Mouse (Mus musculus) thymus, postnatal 0 days (tissue): Measurements from ENCODE around the gene Lekr1. TPM values are rescaled to one million over a fixed set of nuclear protein-coding genes. Genes with fewer than 3 reads are reported as not detected.

Source experiments
- DNase-seq: peaks from one replicate; pipeline ENCODE4 v3.0.0-alpha.2; 2015; ENCODE audit warnings: low spot score
- polyA plus RNA-seq: library from polyadenylated mRNA; unstranded; fragments of >200 nt; fragmentation: Nextera tagmentation; extraction: Ambion mirVana; gene quantifications from 2 replicates; pipeline ENCODE4 v1.2.1, GENCODE M21; 2015

The Lekr1 gene
- polyA plus RNA-seq, 1 experiment from 2014 or later, result 4.5 TPM

GRCm38 (mm10) chr3:65829943-65830483 is 164.0 kb downstream of the Lekr1 start:
- DNase-seq, result no peak

DNA sequence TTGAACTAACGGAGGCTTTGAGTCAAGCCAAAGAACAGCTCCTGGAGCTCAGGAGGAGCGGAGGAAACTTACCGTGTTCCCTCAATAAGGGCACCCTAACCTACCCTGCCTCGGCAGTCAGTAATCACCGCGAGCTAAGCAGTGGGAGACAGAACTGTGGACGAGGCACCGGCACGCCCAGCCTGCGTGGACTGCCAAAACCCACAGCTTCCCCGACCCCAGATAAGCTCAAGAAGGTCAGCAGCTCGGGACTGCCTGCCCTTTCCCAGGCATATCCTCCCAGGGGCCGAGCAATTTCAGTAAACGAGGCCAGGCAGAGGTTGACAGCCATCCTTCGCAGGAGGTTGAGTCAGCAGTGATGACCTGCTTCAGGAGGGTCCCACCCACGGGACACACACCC is 164.8 kb downstream of the Lekr1 start:
- no peak for DNase-seq

DNA sequence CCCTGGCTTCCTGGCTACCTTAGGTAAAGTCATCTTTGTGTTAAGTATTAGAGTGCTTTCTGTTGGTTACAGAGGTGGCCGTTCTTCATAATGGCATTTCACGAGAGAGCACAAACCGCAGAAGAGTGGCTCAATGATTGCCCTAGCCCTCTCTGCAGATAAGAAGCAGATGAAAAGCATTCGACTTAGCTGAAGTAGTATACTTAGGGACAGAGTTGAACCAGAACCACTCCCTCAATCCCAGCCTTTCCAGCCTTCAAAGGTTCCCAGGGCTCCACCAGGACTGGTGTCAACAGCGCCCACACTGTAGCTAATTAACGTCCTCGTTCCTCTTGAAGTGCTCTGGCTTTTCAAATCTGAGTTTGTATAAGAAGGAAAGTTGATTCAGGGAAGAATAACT is 166.4 kb downstream of the Lekr1 start:
- no peak for DNase-seq

DNA sequence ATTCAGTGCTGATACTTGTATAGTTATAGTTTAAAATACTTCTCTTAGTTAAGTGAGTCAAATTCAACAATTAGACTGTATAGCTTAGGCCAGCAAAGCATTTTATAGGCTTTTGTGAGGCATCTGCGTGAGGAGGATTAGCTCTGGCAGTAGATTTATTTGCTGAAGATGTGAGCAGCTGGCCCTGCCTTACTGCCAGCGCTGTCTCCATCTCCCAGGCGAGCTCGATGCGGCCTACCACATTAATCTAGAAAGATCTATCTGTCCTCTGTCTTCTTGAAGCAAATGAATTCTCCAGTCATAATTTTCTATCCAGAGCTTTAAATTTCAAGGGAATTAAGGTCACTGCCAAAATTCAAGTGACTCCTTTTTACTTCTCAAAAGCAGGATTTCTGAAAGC is 170.4 kb downstream of the Lekr1 start:
- no peak for DNase-seq

GRCm38 (mm10) chr3:65839664-65840063 is 173.6 kb downstream of the Lekr1 start:
- no peak for DNase-seq

DNA sequence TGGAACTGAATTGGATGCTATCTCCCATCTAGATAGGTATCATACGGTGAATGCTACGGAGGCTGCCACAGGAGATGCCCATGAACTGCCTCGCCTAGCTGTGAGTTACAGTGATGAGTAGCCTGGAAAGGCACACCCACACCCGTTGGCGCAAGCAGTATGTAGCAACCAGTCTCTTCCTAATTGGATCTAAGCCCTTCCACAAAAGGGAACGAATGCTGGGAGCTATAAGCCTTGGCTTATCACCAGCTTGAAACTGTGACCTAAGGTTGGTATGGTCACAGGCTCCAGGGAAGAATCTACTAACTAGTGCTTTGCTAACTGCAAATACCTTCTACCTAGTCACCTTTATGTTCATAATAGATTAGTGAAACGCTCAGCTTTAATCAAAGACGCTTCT is 175.1 kb downstream of the Lekr1 start:
- DNase-seq, result no peak

DNA sequence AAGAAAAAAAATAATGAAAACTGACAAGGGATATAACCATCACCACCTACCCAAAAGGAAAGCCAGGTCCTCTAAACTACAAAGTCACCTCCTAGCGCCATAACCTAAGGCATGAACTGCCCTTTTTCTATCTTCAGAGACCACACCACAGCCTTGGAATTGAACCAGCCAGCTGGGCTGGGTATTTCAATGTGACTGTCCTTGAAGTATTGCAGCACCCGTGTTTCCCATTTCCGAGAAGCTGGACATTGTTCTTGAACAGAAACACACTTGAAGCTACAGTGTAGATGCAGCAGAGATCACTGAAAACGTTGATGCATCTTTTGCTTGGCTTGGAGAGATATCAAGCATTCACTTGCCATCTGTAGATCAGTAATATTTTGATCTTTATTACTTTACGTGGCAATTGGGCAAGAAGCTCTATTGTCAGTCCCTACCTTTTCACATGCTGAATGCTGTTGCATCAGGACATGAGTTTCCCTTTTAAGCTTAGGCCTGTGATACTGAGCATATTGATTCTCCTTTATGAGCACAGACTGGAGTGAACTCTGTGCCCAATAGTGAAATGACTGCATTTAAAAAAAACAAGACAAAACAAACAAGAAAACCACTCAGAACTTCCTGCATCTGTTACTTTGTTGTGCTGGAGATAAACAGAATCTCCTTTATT is 176.6 kb downstream of the Lekr1 start:
- no peak for DNase-seq

DNA sequence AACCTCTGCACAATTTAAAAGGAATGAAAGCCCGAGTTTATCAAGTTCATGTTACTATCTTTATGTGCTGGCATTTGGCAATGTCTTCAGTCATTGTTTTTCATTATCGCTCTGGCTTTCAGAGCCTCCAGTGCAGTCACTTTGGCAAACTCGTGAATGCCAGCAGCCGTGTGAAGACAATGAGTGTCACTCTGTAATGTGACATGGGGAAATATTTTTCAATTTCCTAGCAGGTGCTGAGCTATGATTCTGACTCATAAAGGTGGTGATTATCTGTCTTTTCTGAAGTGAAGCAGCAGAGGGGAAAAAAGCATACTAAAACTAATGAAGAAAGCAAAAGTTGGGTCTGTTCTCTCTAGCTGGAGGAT is 177.1 kb downstream of the Lekr1 start:
- no peak for DNase-seq

GRCm38 (mm10) chr3:65844302-65844701 is 178.3 kb downstream of the Lekr1 start:
- DNase-seq, result no peak

GRCm38 (mm10) chr3:65844851-65845552 is 179.0 kb downstream of the Lekr1 start:
- no peak for DNase-seq

DNA sequence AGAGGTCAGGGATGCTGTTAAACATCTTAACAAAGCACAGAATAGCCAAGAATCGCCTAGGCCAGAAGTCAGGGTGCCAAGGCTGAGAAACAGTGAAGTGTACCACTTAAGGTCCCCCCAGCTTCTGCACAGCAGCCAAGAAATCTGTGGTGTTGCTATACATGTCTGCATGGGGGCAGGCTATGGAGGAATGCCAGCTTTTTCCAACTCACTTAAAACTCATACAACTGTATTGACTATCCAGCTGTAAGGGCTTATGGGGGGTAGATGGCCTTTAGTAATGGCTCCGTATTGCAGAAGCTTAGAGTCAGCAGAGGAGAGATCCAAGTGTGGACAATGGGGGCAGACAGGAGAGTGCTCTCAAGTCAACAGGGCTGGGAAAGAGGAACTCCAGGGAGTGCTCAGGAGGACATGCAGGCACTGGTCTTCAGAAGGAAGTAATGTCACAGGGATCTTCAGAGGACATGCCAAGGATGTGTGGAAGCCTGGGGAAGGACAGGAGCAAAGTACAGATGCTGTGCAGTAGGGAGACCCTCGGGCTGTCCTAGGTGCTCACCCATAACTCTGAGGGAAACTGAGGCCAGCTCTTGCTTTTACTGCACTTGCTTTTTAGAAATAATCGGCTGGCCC is 181.2 kb downstream of the Lekr1 start:
- DNase-seq, result no peak

DNA sequence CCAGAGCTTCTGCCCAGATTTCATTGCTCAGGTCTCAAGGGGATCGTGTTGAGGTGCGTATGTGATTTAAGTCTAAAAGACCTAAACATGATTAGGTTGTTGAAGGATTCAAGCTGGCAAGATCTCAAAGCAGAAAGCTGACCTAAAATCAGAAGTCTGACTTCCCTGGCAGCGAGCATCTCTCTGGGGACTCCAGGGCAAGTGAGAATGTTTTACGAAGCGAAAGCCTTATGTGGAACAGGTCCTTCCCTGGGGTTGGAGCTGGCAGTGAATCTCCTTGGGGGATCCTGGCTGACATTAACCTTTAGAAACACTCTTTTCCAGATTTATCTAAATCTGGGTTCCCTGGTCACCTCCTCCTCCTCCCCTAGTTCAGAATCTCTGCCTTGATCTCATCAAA is 187.7 kb downstream of the Lekr1 start:
- no peak for DNase-seq

DNA sequence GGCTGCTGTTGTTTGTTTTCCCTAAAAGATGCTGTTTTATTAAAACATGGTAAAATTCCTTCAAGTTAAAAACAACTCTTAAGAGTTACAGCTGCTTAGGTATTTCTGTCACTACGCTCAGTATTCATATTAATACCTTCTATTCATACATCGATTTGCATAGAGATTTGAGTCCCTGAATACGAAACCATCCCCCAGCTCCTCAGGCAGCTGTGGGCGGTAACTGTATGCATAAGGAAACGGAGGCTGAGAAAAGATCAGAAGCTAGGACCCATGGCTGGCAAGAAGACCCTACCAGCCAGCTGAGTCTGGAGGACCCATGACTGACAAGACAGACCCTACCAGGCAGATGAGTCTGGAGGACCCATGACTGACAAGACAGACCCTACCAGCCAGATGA is 189.5 kb downstream of the Lekr1 start:
- DNase-seq, result no peak

GRCm38 (mm10) chr3:65858118-65858517 is 192.1 kb downstream of the Lekr1 start:
- no peak for DNase-seq

DNA sequence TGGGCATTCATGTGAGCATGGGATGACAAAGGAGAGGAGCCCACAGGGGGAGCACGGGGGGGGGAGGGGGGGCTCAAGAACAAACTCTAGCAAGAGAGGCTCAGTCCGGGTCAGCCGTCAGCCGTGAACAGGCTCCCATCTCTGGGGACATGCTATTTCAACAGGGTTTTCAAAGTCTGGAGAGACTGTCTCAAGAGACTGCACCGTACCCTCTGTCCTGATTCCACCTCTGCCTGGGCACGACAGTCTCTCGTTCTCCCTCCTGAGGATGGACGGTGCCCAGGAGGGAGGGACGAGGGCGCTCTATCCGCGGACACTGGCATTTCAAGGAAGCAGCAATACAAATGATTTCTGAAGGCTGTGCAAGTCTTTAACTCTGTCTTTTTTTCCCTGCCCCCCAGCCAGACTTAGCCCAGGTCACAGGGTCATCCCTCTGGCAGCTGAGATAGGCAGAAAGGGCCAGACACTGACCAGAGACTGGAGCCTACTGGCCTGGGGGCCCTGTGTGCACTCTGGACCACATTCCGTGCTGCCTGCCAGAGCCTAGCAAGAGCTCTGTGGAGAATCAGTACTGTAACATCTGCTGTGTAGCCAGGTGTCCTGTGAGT is 192.8 kb downstream of the Lekr1 start:
- no peak for DNase-seq

DNA sequence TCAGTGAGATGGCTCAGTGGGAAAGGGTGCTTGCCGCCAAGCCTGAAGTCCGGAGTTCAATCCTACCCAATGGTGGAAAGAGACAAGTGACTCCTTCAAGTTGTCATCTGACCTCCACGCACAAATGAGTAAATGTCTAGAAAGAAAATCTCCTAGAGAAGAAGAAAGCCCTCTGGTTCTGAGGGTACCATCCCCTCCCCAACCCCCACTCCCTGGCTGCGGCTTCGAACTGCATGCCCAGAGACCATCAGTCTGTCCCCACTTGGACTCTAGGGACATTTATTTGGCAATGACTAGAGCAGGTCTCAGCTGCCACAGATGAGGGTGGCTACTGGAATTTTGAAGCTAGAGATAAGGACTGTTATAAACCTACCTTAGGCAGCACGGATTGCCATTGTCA is 193.7 kb downstream of the Lekr1 start:
- DNase-seq, result no peak

DNA sequence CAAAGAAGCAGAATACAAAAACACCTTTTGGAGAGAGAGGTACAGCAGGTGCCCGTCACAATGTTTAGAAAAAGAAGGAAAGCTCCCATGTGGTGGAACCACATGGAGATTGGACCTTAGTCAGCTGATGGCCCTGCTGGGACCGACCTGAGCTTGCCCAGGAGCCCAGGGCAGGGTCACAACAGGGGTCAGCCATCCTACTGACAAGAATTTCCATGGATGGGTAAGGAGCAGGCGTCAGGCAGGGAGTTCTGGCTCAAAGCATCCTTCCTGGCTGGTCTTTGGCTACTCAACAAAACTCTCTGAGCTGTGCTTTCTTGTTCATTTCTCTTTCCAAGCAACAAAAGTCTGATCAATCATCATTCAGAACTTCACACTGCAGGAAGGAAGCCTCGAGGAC is 194.9 kb downstream of the Lekr1 start:
- no peak for DNase-seq

- no peak for DNase-seq
These were observed 195.4 kb downstream of the Lekr1 start for GRCm38 (mm10) chr3:65861471-65861881.

- DNase-seq, result peak; percentile 82
These were observed 197.3 kb downstream of the Lekr1 start for GRCm38 (mm10) chr3:65863297-65863696.

DNA sequence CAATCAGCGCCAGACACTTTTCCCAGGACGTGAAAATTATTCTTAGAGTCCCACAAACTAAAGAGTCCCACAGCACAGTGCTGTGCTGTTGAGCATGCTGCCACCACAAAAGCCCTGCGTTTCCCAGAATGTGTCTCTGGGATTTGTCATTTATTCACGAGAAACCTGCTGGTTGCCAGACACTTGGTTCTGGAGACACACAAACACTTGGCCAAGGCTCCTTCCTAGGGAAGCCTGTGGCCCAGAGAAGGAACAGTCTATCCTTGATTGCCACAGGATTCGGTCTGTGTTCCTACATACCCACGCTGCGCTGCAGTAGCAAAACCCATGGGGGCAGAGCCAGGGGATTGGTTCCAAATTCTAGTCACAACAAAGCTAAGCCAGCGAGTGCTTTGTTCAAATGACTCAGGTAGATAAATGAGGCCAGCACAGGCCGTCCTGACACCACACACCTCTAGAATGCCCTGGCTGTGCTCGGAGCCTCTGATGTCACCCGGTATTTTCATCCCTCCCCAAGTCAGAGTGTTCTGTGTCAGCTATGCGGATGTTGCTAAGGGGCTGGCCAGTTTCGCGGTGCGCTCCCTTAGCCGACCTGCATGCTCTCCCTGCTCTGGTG is 197.8 kb downstream of the Lekr1 start:
- no peak for DNase-seq

DNA sequence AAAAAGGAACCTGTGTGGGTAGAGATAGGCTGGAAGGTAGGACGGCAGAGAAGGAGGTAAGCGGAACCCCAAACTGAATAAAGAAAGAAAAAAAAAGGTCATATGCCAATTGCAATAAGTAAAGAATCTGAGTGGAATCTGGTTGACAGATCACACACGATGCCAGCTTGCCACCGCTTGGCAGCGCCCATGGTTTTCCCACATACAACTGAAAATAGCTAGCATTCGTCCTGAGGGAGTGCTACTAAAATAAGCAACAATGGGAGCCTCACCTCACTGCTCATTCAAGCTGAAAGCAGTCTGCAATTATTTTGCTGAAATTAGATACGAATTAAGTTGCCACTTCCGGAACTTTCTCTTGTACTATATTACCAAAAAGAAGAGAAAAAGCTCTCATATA is 202.9 kb downstream of the Lekr1 start:
- DNase-seq, result no peak

GRCm38 (mm10) chr3:65869724-65870123 is 203.7 kb downstream of the Lekr1 start:
- DNase-seq, result no peak
